Mouse (Mus musculus) forebrain, postnatal 0 days (tissue): ENCODE data around the gene Fibcd1. TPM values are rescaled to one million over a fixed set of nuclear protein-coding genes. Genes with fewer than 3 reads are reported as not detected.

Experiments
- ATAC-seq: fragments of 200-750 bp; cut with Nextera tagmentation; 2 replicates; pipeline ENCODE4 v1.8.0; 2017; ENCODE audit warnings: mild to moderate bottlenecking, moderate library complexity
- DNase-seq: peaks from one replicate; pipeline ENCODE4 v3.0.0-alpha.2; 2015
- H3K27ac ChIP-seq: fragments of 300-500 bp; sonication (generic); 2 replicates; pipeline ENCODE4 v1.5.1; 2014; ENCODE audit warnings: low read depth, mild to moderate bottlenecking, antibody characterized with exemption, low read length, moderate library complexity, mixed read lengths
- H3K27me3 ChIP-seq: fragments of 300-500 bp; sonication (generic); 2 replicates; pipeline ENCODE4 v1.6.1; 2014; ENCODE audit warnings: mild to moderate bottlenecking, low read length, mixed read lengths; ENCODE audit not compliant: insufficient read depth
- H3K36me3 ChIP-seq: fragments of 300-500 bp; sonication (generic); 2 replicates; pipeline ENCODE4 v1.6.1; 2014; ENCODE audit warnings: mild to moderate bottlenecking, moderate library complexity; ENCODE audit not compliant: insufficient read depth
- H3K4me1 ChIP-seq: fragments of 300-500 bp; sonication (generic); 2 replicates; pipeline ENCODE4 v1.6.1; 2014; ENCODE audit warnings: antibody characterized with exemption; ENCODE audit not compliant: insufficient read depth
- H3K4me2 ChIP-seq: fragments of 300-500 bp; sonication (generic); 2 replicates; pipeline ENCODE4 v1.6.1; 2014; ENCODE audit warnings: low read depth, mild to moderate bottlenecking, moderate library complexity
- H3K4me3 ChIP-seq: fragments of 300-500 bp; sonication (generic); 2 replicates; pipeline ENCODE4 v1.5.1; 2014; ENCODE audit warnings: low read depth, low read length, mixed read lengths
- H3K9ac ChIP-seq: fragments of 300-500 bp; sonication (generic); 2 replicates; pipeline ENCODE4 v1.6.1; 2014; ENCODE audit warnings: mild to moderate bottlenecking
- H3K9me3 ChIP-seq: fragments of 300-500 bp; sonication (generic); 2 replicates; pipeline ENCODE4 v1.6.1; 2016; ENCODE audit warnings: low read length
- CTCF ChIP-seq: sonication (generic); IDR thresholded peaks from 2 replicates; pipeline ENCODE4 v1.5.1; 2016; ENCODE audit warnings: antibody characterized with exemption, control low read depth, low read depth
- WGBS: fragments of 180-500 bp; shearing (Covaris S2); extraction: QIAGEN DNeasy Blood & Tissue Kit; methylation state at CpG from one replicate; pipeline ENCODE4 v1.1.7; 2014; 5-methylcytosine and 5-hydroxymethylcytosine counted together
- polyA plus RNA-seq: library from polyadenylated mRNA; unstranded; fragments of >200 nt; fragmentation: Nextera tagmentation; extraction: Ambion mirVana; gene quantifications from 2 replicates; pipeline ENCODE4 v1.2.1, GENCODE M21; 2015
- total RNA-seq: library from RNA; depleted of rRNA; stranded (reverse); fragments of >200 nt; gene quantifications from 2 replicates; pipeline ENCODE4 v1.2.3, GENCODE M21; 2014

Gene Fibcd1
- total and polyA plus RNA-seq, 2 experiments from 2014 or later: 8.5 to 12.7 TPM

- Histone ChIP-seq H3K4me1 (no peaks in the 10 kb centered on the region), H3K36me3 (no peaks in the 10 kb centered on the region), H3K9me3 (no peaks in the 10 kb centered on the region), H3K27me3 (no peaks in the 10 kb centered on the region), H3K4me3 (no peak overlapping the region), H3K4me2 (no peak overlapping the region), H3K9ac (no peak overlapping the region), H3K27ac (no peak overlapping the region)
- no peak for DNase-seq
- WGBS: 93% methylated on average over 5 of the region's 5 CpGs
- TF ChIP-seq CTCF: no peak
- no peak for ATAC-seq
These were observed 23.9 kb upstream of the Fibcd1 start for GRCm38 (mm10) chr2:31869692-31870091.

GRCm38 (mm10) chr2:31868538-31869164 lies 22.8 kb upstream of the Fibcd1 start:
- ATAC-seq: no peak
- Histone ChIP-seq H3K4me1 (no peaks in the 10 kb centered on the region), H3K27ac (no peak overlapping the region), H3K9me3 (no peaks in the 10 kb centered on the region), H3K4me3 (no peak overlapping the region), H3K27me3 (no peaks in the 10 kb centered on the region), H3K4me2 (no peak overlapping the region), H3K36me3 (no peaks in the 10 kb centered on the region), H3K9ac (no peak overlapping the region)
- 81% methylated on average over 10 of the region's 10 CpGs for WGBS
- no peak for DNase-seq
- no peak for TF ChIP-seq CTCF

GRCm38 (mm10) chr2:31867773-31868537 lies 22.1 kb upstream of the Fibcd1 start:
- no peak for TF ChIP-seq CTCF
- ATAC-seq (no peak), DNase-seq (no peak)
- Histone ChIP-seq H3K4me1 (no peaks in the 10 kb centered on the region), H3K9ac (no peak overlapping the region), H3K36me3 (no peaks in the 10 kb centered on the region), H3K27ac (no peak overlapping the region), H3K4me2 (no peak overlapping the region), H3K4me3 (no peak overlapping the region), H3K9me3 (no peaks in the 10 kb centered on the region), H3K27me3 (no peaks in the 10 kb centered on the region)
- WGBS: 88% methylated on average over 8 of the region's 8 CpGs

GRCm38 (mm10) chr2:31865794-31866193 lies 20.0 kb upstream of the Fibcd1 start:
- no peak for ATAC-seq
- Histone ChIP-seq H3K27ac (no peak overlapping the region), H3K4me2 (no peak overlapping the region), H3K4me1 (0 out of 2 replicates have a peak, but pooled peaks cover 2% of the 10 kb centered on the region), H3K9me3 (no peaks in the 10 kb centered on the region), H3K4me3 (no peak overlapping the region), H3K27me3 (no peaks in the 10 kb centered on the region), H3K36me3 (no peaks in the 10 kb centered on the region), H3K9ac (no peak overlapping the region)
- TF ChIP-seq CTCF: no peak
- WGBS: 28% methylated on average over 2 of the region's 2 CpGs
- no peak for DNase-seq

- no peak for TF ChIP-seq CTCF
- Histone ChIP-seq H3K27ac (no peak overlapping the region), H3K4me3 (no peak overlapping the region), H3K4me2 (no peak overlapping the region), H3K4me1 (0 out of 2 replicates have a peak, but pooled peaks cover 2% of the 10 kb centered on the region), H3K36me3 (no peaks in the 10 kb centered on the region), H3K9ac (no peak overlapping the region), H3K27me3 (no peaks in the 10 kb centered on the region), H3K9me3 (no peaks in the 10 kb centered on the region)
- DNase-seq (no peak), ATAC-seq (no peak)
- WGBS: 64% methylated on average over 4 of the region's 4 CpGs
These were observed 19.5 kb upstream of the Fibcd1 start for GRCm38 (mm10) chr2:31865322-31865721.

GRCm38 (mm10) chr2:31864891-31865290 lies 19.1 kb upstream of the Fibcd1 start:
- H3K27ac ChIP-seq: no peak overlapping the region
- no peaks in the 10 kb centered on the region for H3K9me3 ChIP-seq
- no peaks in the 10 kb centered on the region for H3K27me3 ChIP-seq
- no peak for DNase-seq
- H3K4me2 ChIP-seq: no peak overlapping the region
- 0 out of 2 replicates have a peak, but pooled peaks cover 2% of the 10 kb centered on the region for H3K4me1 ChIP-seq
- H3K4me3 ChIP-seq: no peak overlapping the region
- H3K36me3 ChIP-seq: no peaks in the 10 kb centered on the region
- no peak overlapping the region for H3K9ac ChIP-seq
- WGBS: 92% methylated on average over 9 of the region's 9 CpGs
- no peak for ATAC-seq
- no peak for TF ChIP-seq CTCF

- ATAC-seq: no peak
- H3K9me3 ChIP-seq: no peaks in the 10 kb centered on the region
- no peak for DNase-seq
- H3K4me2 ChIP-seq: no peak overlapping the region
- no peak overlapping the region for H3K4me3 ChIP-seq
- no peaks in the 10 kb centered on the region for H3K36me3 ChIP-seq
- H3K27ac ChIP-seq: no peak overlapping the region
- TF ChIP-seq CTCF: no peak
- H3K9ac ChIP-seq: no peak overlapping the region
- H3K27me3 ChIP-seq: no peaks in the 10 kb centered on the region
- peaks cover 6% of the 10 kb centered on the region; the same call in 1 of the 2 replicates for H3K4me1 ChIP-seq
- 88% methylated on average over 1 of the region's 1 CpGs for WGBS
These were observed 18.0 kb upstream of the Fibcd1 start for GRCm38 (mm10) chr2:31863766-31864165.
